15 mouse cellular contexts compared by ENCODE assay signal in genomic region chr7:141371942-141372595, GRCm38 (mm10). TPM values are rescaled to one million over a fixed set of nuclear protein-coding genes. Genes with fewer than 3 reads are reported as not detected.
DNase-seq lines count a peak whose midpoint lies in the region; ATAC-seq and TF ChIP-seq lines count a peak whose summit lies in the region.
"Had no signal": no experiment of that assay in that cellular context is flagged by ENCODE, and none has a peak within 500 bp of the region (broad histone marks: within the 10 kb centered on the region; RNA-seq: fewer than 3 reads in every experiment).

No protein-coding gene starts in this region.

- H3K4me1 ChIP-seq in kidney, postnatal 0 days (replicated peaks; ENCODE audit: insufficient read depth, low read length), result no peaks in the 10 kb centered on the region
- H3K4me1 ChIP-seq in intestine, embryonic 15.5 days (replicated peaks), result 0 out of 2 replicates have a peak, but pooled peaks cover 6% of the 10 kb centered on the region
- H3K4me1 ChIP-seq in small intestine, adult 2 months (ENCODE audit: control insufficient read depth, insufficient read depth, insufficient read length, low read length), result peaks cover 16% of the 10 kb centered on the region; the same call in 1 of the 2 replicates
- no peaks in the 10 kb centered on the region for H3K4me1 ChIP-seq in lung, adult 2 months (ENCODE audit: control insufficient read depth, insufficient read depth, low read length)
- no peaks in the 10 kb centered on the region for H3K4me1 ChIP-seq in hindbrain, embryonic 14.5 days (replicated peaks; ENCODE audit: control insufficient read depth, insufficient read depth, low read length)
- H3K4me1 ChIP-seq: neural tube, embryonic 12.5 days had no signal

- peak; percentile 64 for DNase-seq in kidney, postnatal 0 days (ENCODE audit: low spot score)
- DNase-seq in kidney, adult 18-20 months, result no peak
- DNase-seq in Muller cell, postnatal 12 days (ENCODE audit: inconsistent ontology term), result peak; percentile 40
- DNase-seq in lung, adult 2 months, result no peak
- DNase-seq in hindbrain, embryonic 14.5 days (ENCODE audit: low spot score), result no peak
- no peak for DNase-seq in lung, postnatal 25 days (ENCODE audit: low spot score)
- DNase-seq: cerebellum, adult 11-12 months; left cerebral cortex, postnatal 4 days; thymus, adult 2 months had no signal

- no peaks in the 10 kb centered on the region for H3K9me3 ChIP-seq in kidney, postnatal 0 days (replicated peaks; ENCODE audit: low read length)
- no peaks in the 10 kb centered on the region for H3K9me3 ChIP-seq in intestine, embryonic 15.5 days
- no peaks in the 10 kb centered on the region for H3K9me3 ChIP-seq in hindbrain, embryonic 14.5 days (ENCODE audit: control insufficient read depth, low read length)
- H3K9me3 ChIP-seq: embryonic facial prominence, embryonic 10.5 days; G1E; neural tube, embryonic 12.5 days had no signal

- H3K27ac ChIP-seq in kidney, postnatal 0 days, result peak overlapping the region; percentile 14; the same call in 1 of the 2 replicates
- peak overlapping the region; percentile 38 for H3K27ac ChIP-seq in intestine, embryonic 15.5 days
- peak overlapping the region; percentile 60 for H3K27ac ChIP-seq in small intestine, adult 2 months (ENCODE audit: insufficient read depth, low read depth, low read length)
- no peak overlapping the region for H3K27ac ChIP-seq in hindbrain, embryonic 14.5 days
- H3K27ac ChIP-seq: embryonic facial prominence, embryonic 10.5 days; neural tube, embryonic 12.5 days had no signal

- peak; percentile 73 for ATAC-seq in kidney, postnatal 0 days (replicated peaks; ENCODE audit: low FRiP score, low read depth)
- ATAC-seq in intestine, embryonic 15.5 days, result peak; percentile 86
- no peak for ATAC-seq in hindbrain, embryonic 14.5 days (ENCODE audit: low FRiP score)
- ATAC-seq: inflammation-experienced regulatory T-cells, adult 6 months had no signal

- no peak overlapping the region for H3K4me3 ChIP-seq in kidney, postnatal 0 days (replicated peaks; ENCODE audit: low read depth, low read length)
- H3K4me3 ChIP-seq in intestine, embryonic 15.5 days (replicated peaks), result no peak overlapping the region
- H3K4me3 ChIP-seq in small intestine, adult 2 months (ENCODE audit: low read depth, low read length), result no peak overlapping the region
- no peak overlapping the region for H3K4me3 ChIP-seq in lung, adult 2 months (replicated peaks; ENCODE audit: extremely low read depth, low read depth, low read length)
- H3K4me3 ChIP-seq in hindbrain, embryonic 14.5 days (replicated peaks; ENCODE audit: low read length), result no peak overlapping the region
- H3K4me3 ChIP-seq: embryonic facial prominence, embryonic 10.5 days; neural tube, embryonic 12.5 days had no signal

- TF ChIP-seq POLR2A in small intestine, adult 2 months (IDR thresholded peaks at IDR 0.05; ENCODE audit: low read depth, low read length), result no peak
- TF ChIP-seq POLR2A in lung, adult 2 months (IDR thresholded peaks at IDR 0.05; ENCODE audit: borderline replicate concordance, extremely low read depth, low read depth, low read length), result no peak

- no peak overlapping the region for H3K4me2 ChIP-seq in kidney, postnatal 0 days (ENCODE audit: low read length)
- no peak overlapping the region; the same call in 1 of the 2 replicates for H3K4me2 ChIP-seq in intestine, embryonic 15.5 days (replicated peaks)
- H3K4me2 ChIP-seq in hindbrain, embryonic 14.5 days (replicated peaks), result no peak overlapping the region
- H3K4me2 ChIP-seq: neural tube, embryonic 12.5 days had no signal

- H3K9ac ChIP-seq in kidney, postnatal 0 days (ENCODE audit: low read depth, low read length), result no peak overlapping the region
- no peak overlapping the region for H3K9ac ChIP-seq in intestine, embryonic 15.5 days
- no peak overlapping the region for H3K9ac ChIP-seq in hindbrain, embryonic 14.5 days
- H3K9ac ChIP-seq: neural tube, embryonic 12.5 days had no signal

- H3K36me3 ChIP-seq in kidney, postnatal 0 days (ENCODE audit: insufficient read depth, low read length), result no peaks in the 10 kb centered on the region
- no peaks in the 10 kb centered on the region for H3K36me3 ChIP-seq in intestine, embryonic 15.5 days
- H3K36me3 ChIP-seq in small intestine, adult 2 months (ENCODE audit: control insufficient read depth, insufficient read depth, low read length), result no peaks in the 10 kb centered on the region
- no peaks in the 10 kb centered on the region for H3K36me3 ChIP-seq in hindbrain, embryonic 14.5 days (replicated peaks; ENCODE audit: control insufficient read depth, insufficient read depth)
- H3K36me3 ChIP-seq: embryonic facial prominence, embryonic 10.5 days; G1E; neural tube, embryonic 12.5 days had no signal

- WGBS in kidney, postnatal 0 days, result 34% methylated on average over 6 of the region's 6 CpGs
- WGBS in intestine, embryonic 15.5 days, result 31% methylated on average over 6 of the region's 6 CpGs
- WGBS in small intestine, adult 2 months, result 18% methylated on average over 6 of the region's 6 CpGs
- 36% methylated on average over 6 of the region's 6 CpGs for WGBS in lung, adult 2 months
- WGBS in hindbrain, embryonic 14.5 days, result 76% methylated on average over 6 of the region's 6 CpGs

- H3K27me3 ChIP-seq in kidney, postnatal 0 days (ENCODE audit: insufficient read depth, low read length), result no peaks in the 10 kb centered on the region
- H3K27me3 ChIP-seq in intestine, embryonic 15.5 days (replicated peaks), result no peaks in the 10 kb centered on the region
- H3K27me3 ChIP-seq in small intestine, adult 2 months (ENCODE audit: control insufficient read depth, insufficient read depth, low read length), result no peaks in the 10 kb centered on the region
- no peaks in the 10 kb centered on the region for H3K27me3 ChIP-seq in hindbrain, embryonic 14.5 days (ENCODE audit: control insufficient read depth, insufficient read depth, low read length)
- H3K27me3 ChIP-seq: neural tube, embryonic 12.5 days had no signal

- TF ChIP-seq CTCF in kidney, postnatal 0 days (IDR thresholded peaks at IDR 0.05; ENCODE audit: low read depth), result no peak
- no peak for TF ChIP-seq CTCF in small intestine, adult 2 months (IDR thresholded peaks at IDR 0.05; ENCODE audit: extremely low read depth, insufficient read length, insufficient replicate concordance, low read depth, low read length)
- TF ChIP-seq CTCF in lung, adult 2 months (IDR thresholded peaks at IDR 0.05; ENCODE audit: insufficient read depth, low read length), result no peak

RNA-seq across cellular contexts. Expression of gene Taldo1, which starts 19.9 kb away (rescaled TPM):
- 420 and 440 TPM in 2 replicates for polyA plus RNA-seq in kidney, postnatal 0 days (2015; fragmentation: Nextera tagmentation; extraction: Ambion mirVana)
- polyA plus RNA-seq in intestine, embryonic 15.5 days (2015; fragmentation: Nextera tagmentation; extraction: Ambion mirVana), result 458 and 460 TPM in 2 replicates
- polyA plus RNA-seq in small intestine, adult 2 months (2012; rRNA removed), result 191 and 473 TPM in 2 replicates
- polyA plus RNA-seq in lung, adult 2 months (2012; rRNA removed), result 145 and 204 TPM in 2 replicates
- 271 and 278 TPM in 2 replicates for polyA plus RNA-seq in hindbrain, embryonic 14.5 days (2014; fragmentation: Nextera tagmentation; extraction: Ambion mirVana)

RNA-seq across cellular contexts. Expression of gene Eps8l2, which starts 33.4 kb away (rescaled TPM):
- polyA plus RNA-seq in kidney, postnatal 0 days (2015; fragmentation: Nextera tagmentation; extraction: Ambion mirVana), result 76.5 and 77.1 TPM in 2 replicates
- polyA plus RNA-seq in intestine, embryonic 15.5 days (2015; fragmentation: Nextera tagmentation; extraction: Ambion mirVana), result 117 and 133 TPM in 2 replicates
- 279 and 528 TPM in 2 replicates for polyA plus RNA-seq in small intestine, adult 2 months (2012; rRNA removed)
- polyA plus RNA-seq in lung, adult 2 months (2012; rRNA removed), result 112 and 143 TPM in 2 replicates
- polyA plus RNA-seq in hindbrain, embryonic 14.5 days (2014; fragmentation: Nextera tagmentation; extraction: Ambion mirVana), result 0.98 and 1.2 TPM in 2 replicates
- polyA plus RNA-seq: G1E; inflammation-experienced regulatory T-cells, adult 6 months had no signal

RNA-seq across cellular contexts. Expression of gene Gatd1, which starts 41.9 kb away (rescaled TPM):
- polyA plus RNA-seq in kidney, postnatal 0 days (2015; fragmentation: Nextera tagmentation; extraction: Ambion mirVana), result 50.0 and 52.0 TPM in 2 replicates
- polyA plus RNA-seq in intestine, embryonic 15.5 days (2015; fragmentation: Nextera tagmentation; extraction: Ambion mirVana), result 47.4 and 49.2 TPM in 2 replicates
- 23.8 and 48.4 TPM in 2 replicates for polyA plus RNA-seq in small intestine, adult 2 months (2012; rRNA removed)
- 57.1 and 64.8 TPM in 2 replicates for polyA plus RNA-seq in lung, adult 2 months (2012; rRNA removed)
- polyA plus RNA-seq in hindbrain, embryonic 14.5 days (2014; fragmentation: Nextera tagmentation; extraction: Ambion mirVana), result 36.9 and 43.4 TPM in 2 replicates

RNA-seq across cellular contexts. Expression of gene Tmem80, which starts 44.5 kb away (rescaled TPM):
- polyA plus RNA-seq in kidney, postnatal 0 days (2015; fragmentation: Nextera tagmentation; extraction: Ambion mirVana), result 40.5 and 45.3 TPM in 2 replicates
- polyA plus RNA-seq in intestine, embryonic 15.5 days (2015; fragmentation: Nextera tagmentation; extraction: Ambion mirVana), result 35.1 and 35.6 TPM in 2 replicates
- polyA plus RNA-seq in small intestine, adult 2 months (2012; rRNA removed), result 11.1 and 23.7 TPM in 2 replicates
- polyA plus RNA-seq in lung, adult 2 months (2012; rRNA removed), result 37.2 and 49.2 TPM in 2 replicates
- 24.7 and 32.6 TPM in 2 replicates for polyA plus RNA-seq in hindbrain, embryonic 14.5 days (2014; fragmentation: Nextera tagmentation; extraction: Ambion mirVana)

RNA-seq across cellular contexts. Expression of gene Deaf1, which starts 44.6 kb away (rescaled TPM):
- polyA plus RNA-seq in kidney, postnatal 0 days (2015; fragmentation: Nextera tagmentation; extraction: Ambion mirVana), result 64.1 and 64.2 TPM in 2 replicates
- polyA plus RNA-seq in intestine, embryonic 15.5 days (2015; fragmentation: Nextera tagmentation; extraction: Ambion mirVana), result 63.1 and 63.5 TPM in 2 replicates
- 14.7 and 26.0 TPM in 2 replicates for polyA plus RNA-seq in small intestine, adult 2 months (2012; rRNA removed)
- polyA plus RNA-seq in lung, adult 2 months (2012; rRNA removed), result 18.6 and 22.7 TPM in 2 replicates
- polyA plus RNA-seq in hindbrain, embryonic 14.5 days (2014; fragmentation: Nextera tagmentation; extraction: Ambion mirVana), result 187 TPM in 2 replicates

Comparison
In these comparisons a context has a peak if more than half of its experiments do, and no peak if none do; other contexts are left out.
1. DNase-seq: peak in kidney, postnatal 0 days (single experiment) and Muller cell, postnatal 12 days (single experiment); none in kidney, adult 18-20 months (single experiment), lung, adult 2 months (single experiment), hindbrain, embryonic 14.5 days (single experiment) and lung, postnatal 25 days (single experiment).
2. RNA of gene Eps8l2, which starts 33.4 kb away (polyA plus RNA-seq): 279 to 528 TPM in small intestine, adult 2 months, 112 to 143 TPM in lung, adult 2 months, 117 to 133 TPM in intestine, embryonic 15.5 days and 76.5 to 77.1 TPM in kidney, postnatal 0 days; 0.98 to 1.2 TPM in hindbrain, embryonic 14.5 days; every median in the first group is over 10 times any median in the second.